Mouse (Mus musculus) urinary bladder, postnatal 36 days (tissue): ENCODE data around the gene Nenf.

Source experiments
- DNase-seq, 2 experiments: peaks; one replicate each; pipeline ENCODE4 v3.0.0; 2022; ENCODE audit warnings: low spot score in 2 of 2, mixed read lengths in 1 of 2

The Nenf gene

DNA sequence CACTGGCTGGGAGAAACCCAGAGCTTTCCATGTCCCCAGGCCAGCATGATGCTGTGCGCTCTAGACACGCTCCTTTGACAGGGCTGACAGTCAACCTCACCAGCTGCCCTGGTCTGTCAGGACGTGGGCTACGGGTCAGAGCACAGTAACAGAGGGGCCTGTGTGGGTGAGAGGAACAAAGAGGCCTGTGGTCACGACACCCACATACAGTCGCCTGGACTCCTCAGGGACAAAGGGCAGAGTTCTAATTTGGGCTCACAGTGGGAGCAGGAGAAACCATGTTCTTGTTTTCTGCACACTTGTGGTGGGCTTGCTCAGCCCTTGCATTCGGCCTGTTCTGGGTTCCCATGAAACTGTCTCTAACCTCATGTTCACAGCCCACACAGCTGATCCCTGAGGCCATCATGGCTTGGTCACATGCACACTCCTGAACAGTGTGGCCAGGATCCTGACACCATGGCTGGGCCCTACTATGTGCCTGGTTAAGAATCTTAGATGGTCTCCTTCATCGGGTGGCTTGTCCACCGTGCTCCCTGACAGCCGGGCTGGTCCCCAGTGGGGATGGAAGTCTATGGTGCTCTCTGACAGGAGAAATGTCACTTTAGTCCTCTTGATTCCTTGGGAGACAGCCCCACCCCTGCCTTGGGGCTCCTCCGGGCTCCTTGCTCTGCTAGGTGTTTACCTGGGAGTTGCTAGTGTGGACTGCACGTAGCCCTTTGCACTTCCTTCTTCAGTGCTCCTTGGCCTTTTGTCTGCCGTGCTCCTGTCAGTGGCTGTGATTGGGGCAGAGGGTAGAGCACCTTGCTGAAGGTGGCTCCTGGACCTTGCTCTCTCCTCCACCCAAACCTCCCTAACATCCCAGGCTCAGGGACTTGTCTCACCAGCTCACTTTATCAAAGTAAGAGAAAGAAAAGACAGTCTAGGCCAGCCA lies 34.6 kb downstream of the Nenf start:
- DNase-seq: no peak

DNA sequence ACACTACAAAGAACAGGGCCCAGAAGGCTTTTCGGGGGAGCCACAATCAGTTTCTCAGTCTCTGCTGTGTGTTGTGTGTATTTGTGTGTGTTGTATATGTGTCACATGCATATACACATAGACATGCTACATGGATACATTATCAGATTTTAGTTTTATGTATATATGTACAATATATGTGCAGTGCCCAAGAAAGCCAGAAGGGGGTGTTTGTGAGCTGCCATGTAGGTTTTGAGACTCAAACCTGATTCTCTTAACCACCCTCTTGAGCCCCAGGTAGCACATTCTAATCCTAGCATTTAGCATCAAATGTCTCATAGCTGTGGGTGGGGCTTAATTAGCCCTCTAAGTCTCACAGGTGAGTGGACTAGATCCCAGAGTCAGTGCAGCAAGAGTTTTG lies 35.7 kb downstream of the Nenf start:
- DNase-seq: no peak

DNA sequence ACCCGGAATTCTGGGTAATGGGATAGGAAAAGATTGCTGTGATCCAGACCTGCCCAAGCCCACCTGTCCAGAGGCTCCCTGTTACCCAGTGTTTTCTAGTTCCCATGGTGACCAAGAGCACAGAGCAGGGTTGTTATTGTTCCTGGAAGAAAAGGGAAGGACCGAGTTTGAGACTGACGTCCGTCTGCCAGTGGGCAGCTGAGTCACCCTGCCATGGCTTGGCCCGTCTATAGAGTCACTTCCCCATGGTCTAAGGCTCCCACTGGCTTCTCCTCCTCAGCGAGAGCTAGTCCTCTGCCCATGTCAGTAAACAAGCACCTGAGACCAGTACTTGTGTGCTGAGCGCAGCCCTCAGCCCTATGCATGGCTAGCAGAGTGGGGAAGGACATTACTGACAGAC lies 36.8 kb downstream of the Nenf start:
- no peak for DNase-seq

DNA sequence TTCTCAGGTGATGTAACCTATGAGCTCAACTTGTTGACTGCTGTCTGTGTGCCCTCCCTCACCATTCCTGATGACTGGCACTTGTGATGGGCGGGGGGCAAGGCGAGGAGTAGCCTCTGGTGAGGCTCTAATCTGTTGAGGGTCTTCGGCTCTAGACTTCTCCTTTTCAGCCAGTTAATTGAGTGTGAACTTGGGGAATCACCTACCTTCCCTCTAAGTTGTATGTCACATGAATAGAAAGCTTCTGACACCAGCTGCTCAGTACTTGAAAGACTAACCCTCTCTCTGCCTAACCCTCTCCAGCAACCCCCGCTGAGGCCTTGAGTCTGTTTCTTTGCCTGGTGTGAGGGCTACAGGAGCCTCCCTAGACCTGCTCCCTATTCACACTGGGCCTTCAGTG lies 39.7 kb downstream of the Nenf start:
- no peak for DNase-seq

DNA sequence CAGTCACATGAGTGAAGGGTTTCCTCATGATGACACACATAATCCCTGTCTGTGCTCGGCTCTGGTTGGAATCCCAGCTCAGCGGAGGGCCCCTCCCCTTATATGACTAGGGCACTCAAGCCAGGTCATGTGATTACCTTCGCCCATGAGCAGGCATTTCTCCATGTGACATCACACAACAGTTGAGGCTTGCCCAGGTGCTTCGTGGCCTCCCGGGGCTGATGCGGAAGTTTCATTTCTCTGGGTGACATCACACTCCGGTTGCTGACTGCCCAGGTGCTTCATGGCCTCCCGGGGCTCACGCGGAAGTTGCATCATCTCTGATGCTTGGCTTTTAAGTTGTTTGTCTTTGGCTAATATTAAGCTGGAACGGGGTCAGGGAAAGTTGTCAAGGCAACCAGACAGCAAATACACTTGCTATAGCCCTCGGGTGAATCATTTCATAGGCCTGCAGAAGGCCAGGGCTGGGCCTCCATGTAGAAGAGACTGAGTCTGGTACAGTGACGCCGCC lies 40.4 kb downstream of the Nenf start:
- peak; percentile 46 to 76 for DNase-seq

DNA sequence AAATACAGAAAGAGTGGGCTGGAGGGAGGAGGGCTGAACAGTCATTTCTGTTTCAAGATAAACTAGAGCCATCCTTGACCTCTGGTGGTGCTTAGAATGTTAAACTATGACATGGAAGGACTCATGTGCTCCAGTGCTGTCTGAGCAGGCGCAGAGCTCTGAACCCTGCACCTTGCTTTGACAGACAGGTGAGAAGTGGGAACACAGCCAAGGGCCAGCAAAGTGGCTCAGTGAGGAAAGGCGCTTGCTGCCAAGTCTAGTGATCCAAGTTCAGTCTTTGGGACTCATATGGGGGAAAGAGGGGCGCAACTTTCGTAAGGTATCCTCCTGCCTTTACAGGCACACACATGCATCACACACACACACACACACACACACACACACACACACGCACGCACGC lies 41.8 kb downstream of the Nenf start:
- no peak for DNase-seq

DNA sequence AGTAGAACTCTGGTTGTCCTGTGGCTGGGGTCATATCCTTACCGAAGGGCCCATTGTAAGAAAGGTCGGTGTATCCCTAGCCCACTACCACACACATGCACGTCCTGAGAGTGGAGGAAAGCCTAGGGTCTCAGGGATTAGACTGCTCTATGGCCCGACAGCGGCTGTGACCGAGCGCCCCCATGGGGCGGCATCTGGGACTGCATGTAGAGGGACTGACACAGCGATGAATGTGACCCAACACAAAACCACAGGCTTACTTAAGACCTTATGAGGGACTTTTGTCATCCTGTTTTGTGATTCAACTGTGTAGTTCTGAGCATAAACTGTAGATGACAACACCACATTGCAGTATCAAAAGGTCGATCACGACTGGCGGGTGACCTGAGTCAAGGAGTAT lies 42.5 kb downstream of the Nenf start:
- peak; percentile 71 to 76 for DNase-seq

DNA sequence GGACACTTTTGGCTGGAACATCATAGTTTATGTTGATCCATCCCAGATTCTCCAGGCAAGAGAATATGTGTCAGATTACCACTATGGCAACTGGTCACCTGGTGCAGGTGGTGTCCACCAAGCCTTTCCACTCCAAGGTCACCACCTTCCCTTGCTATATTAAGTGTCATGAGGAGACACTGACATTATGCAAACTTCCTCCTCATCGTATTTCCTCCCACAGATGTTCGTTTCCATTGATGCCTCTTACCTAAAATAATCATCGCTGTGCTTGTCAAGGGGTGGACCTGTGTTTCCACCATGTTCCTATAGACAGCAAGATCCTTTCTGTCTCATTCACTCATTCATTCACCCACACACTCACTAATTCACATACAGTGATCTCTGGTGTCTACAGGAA lies 45.3 kb downstream of the Nenf start:
- no peak for DNase-seq

DNA sequence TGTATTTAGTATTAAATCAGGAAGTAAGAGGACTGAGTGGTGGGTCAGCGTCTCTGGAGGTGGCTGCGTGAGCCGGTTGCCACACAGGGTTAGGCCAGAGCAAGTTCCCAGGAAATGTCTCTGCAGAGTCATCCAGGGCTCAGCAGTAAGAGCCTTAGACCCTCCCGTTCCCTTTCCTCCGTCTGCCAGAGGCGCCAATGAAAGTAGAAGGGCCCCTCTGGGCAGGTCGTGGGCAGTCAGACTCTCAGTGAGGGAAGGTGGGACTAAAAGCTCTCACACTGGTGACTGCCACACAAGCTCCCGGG lies 48.4 kb downstream of the Nenf start:
- no peak for DNase-seq

DNA sequence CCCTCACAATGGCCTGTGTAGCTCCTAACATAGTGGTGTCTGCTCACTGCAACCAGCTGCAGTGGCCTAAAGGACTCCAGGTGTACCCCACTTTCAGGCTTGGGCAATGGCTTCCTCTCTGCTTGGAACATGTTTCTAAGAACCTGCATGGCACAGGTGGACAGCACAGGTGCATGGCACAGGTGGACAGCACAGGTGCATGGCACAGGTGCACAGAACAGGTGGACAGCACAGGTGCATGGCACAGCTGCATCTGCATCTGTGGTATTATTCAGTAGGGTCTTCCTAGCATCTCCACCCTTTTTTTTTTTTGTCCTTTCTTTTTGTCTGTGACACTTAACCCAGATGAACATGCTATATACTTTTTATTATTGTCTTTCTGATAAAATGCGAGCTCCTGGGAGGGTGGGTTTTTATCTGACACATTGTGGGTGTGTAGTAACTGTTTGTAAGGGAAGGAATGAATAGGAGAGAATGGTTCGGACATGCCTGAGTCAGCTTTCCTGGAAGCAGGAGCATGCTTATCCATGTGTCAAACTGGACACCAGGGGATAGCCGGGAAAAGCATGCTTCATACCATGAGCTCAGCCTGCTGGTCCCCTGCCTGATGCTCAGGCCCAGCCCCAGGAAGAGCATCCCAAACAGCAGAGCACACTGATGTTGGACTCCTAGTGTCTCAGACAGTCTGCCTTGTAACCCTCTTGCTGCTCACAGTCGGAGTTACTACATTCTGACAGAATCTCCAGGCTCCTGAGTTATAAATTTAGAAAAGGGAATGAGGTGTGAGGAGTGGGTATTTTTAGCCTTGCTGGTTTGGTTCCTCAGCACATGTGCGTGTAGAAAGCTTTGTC lies 49.0 kb downstream of the Nenf start:
- no peak for DNase-seq

DNA sequence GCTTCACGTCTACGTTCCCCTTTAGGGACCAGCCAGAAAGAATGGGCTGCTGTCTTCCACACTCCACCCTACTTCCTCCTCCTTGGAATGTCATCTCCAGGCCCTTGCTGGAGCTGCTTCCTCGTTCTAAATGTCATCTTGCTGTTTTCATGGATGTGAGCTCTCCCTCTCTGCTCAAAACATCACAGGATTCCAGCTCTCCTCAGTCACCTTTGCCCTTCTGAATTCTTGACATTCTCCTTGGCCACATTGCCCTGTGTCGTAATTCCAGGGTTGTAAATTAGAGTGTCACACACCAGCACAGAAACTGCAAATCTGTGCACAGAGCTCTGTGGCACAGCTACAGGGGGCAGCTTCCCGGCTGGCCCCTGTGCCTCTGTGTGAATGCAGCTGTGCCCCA lies 50.1 kb downstream of the Nenf start:
- no peak for DNase-seq

DNA sequence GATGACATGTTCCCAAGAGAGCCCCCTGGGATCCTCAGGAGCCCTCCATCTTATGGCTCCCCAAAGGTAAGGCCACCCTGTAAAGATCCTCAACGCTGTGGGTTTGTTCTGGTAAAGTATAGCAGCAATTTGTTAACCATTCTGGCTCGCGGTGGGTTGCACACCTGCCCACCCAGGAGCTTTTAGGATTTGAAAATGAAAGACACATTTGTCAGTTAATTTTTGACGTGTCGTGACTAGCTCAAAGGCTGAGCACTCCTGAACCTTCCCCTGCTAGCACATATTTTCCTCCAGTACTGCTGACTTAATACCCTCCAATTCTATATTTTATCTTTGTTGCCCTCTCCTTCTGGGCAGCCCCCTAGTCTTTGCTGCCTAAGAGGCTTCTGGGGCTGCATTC lies 50.8 kb downstream of the Nenf start:
- DNase-seq: no peak

DNA sequence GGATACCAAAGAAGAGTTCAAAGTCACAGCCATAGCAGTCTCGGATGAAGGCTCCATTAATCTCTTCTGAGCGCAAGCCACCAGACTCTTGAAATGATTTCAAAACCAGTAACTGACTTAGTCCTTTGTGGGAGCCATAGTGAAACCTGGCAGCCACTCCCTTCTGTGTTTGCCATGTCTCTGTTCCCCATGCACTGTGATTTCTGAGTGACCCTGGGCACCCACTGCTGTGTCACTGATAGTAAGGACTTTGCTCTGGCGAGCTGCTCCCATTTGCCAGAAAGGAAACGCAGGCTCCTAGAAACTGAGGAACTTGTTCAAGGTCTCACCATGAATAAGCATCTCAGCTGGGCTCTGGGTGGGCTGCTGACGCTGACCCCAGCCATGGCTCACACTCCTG lies 54.5 kb downstream of the Nenf start:
- DNase-seq: no peak

DNA sequence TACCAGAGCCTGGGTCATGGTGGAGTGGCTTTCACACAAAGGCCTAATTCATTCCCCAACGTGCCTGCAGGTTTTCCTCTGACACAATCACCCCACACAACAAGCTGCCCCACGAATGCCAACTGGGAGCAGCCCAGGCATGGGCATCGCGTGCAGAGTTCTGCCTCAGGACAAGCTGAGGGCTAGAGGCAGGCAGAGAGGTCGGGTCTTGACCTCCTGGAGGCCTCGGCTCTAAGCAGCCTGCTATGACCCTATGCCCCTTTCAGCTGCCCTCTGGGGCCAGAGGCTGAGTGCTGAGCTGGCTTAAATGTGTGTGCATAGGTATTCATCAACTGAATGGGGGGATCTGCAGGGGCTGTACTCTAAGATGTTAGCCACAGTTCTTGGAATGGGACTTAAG lies 56.1 kb downstream of the Nenf start:
- no peak for DNase-seq

DNA sequence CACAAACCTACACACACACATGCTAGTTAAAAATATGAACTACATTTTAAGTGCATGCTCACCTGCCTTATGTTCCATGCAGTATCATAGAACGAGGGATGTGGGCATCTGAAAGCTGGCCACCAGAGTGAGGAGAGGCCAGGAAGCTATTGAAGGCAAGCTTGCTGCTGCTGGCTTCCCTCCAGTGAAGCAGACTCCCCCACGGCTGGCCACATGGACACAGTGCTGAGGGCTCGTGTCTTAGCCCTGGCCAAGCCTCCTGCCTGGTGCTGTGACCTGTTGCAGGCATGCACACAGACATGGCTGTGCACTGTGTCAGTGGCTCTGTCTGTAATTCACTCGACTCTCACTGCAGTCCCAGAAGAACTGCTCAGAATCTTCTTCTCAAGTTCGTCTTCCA lies 58.3 kb downstream of the Nenf start:
- no peak for DNase-seq

DNA sequence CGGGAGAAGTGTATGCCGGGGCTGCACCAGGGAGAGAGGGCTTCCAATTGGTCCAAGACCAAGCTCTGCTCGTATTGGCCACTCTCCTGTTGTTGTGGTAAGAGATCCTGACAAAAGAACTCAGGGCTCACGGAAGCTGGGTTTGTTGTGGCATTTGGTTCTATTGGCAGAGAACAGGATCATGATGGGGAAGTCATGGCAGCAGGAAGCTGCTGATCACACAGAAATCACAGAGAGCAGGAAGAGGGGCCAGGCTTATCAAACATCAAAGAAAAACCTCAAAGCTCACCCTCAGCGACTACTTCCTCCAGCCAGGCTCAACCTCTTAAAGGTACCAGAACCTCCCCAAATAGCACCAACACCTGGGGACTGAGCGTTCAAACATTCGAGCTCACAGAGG lies 58.9 kb downstream of the Nenf start:
- no peak for DNase-seq

DNA sequence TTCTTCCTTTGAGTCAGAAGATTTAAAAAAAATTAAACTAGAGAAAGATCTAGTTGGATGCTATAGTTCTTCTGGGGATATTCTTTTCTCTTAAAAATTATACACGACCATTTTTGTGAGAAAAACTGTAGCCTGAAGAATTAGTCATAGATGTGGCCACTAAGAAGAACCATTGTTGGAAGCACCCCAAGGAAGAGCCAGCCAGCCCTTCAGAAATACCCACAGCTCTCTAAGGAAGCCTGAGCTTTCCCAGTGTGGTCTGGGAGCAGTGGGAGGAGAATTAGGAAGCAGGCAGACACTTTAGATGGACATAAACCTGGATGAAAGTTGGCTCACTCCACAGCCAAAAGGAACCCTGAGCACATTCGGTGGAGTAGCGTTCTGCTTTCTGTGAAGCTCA lies 59.5 kb downstream of the Nenf start:
- DNase-seq: no peak

DNA sequence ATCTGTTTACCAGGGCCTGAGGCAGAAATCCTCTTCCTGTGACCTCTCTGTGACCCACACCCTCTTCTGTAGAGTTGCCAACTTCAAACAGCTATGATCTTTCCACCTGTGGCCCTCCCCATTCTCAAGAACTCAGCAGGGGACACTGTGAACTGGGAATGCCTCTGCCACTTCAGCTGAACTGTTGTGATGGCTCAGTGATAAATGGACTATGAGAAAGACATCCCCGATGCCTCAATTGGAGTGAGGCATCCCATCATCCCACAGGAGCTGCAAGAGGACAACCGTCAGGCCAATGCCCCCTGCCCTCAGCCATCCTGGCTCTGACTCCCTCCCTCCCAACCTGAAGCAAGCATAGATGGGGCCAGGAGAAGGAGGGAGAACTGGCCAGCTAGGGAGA lies 60.0 kb downstream of the Nenf start:
- DNase-seq: no peak

DNA sequence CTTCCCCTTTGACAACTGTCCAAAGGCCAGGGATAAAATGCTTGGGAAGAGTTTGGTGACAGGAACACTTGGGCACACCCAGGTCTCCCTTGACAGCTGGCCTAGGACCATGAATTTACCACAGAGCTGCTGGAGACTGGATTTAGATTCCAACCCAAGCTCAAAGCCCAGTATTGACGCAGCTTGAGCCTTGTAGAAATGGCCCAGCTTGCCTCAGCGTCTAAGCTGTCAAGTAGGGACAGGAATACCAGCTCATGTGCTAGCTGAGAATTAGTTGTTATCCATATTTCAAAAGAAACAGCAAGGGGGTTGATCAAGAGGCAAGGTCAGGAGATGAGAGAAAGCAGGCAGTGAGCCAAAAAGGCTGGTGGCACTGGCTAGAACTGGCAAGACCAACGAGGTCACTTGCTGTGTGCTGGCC lies 60.6 kb downstream of the Nenf start:
- DNase-seq: no peak
